Mouse (Mus musculus) erythroblast, embryonic 14.5 days (primary cell): ENCODE measurements around the gene Slc35d3. TPM values are rescaled to one million over a fixed set of nuclear protein-coding genes. Genes with fewer than 3 reads are reported as not detected.

Source experiments
- H3K27me3 ChIP-seq: 2 replicates; pipeline ENCODE4 v1.6.1; 2012; ENCODE audit warnings: inconsistent platforms; ENCODE audit not compliant: control insufficient read depth
- H3K36me3 ChIP-seq: 2 replicates; pipeline ENCODE4 v1.6.1; 2012; ENCODE audit warnings: mild to moderate bottlenecking, inconsistent platforms; ENCODE audit not compliant: control insufficient read depth
- H3K4me1 ChIP-seq: 2 replicates; pipeline ENCODE4 v1.6.1; 2012; ENCODE audit warnings: inconsistent platforms; ENCODE audit not compliant: control insufficient read depth
- H3K4me3 ChIP-seq: replicated peaks from 2 replicates; pipeline ENCODE3; 2012; ENCODE audit warnings: moderate library complexity, mild to moderate bottlenecking, inconsistent platforms
- H3K9me3 ChIP-seq: 2 replicates; pipeline ENCODE4 v1.6.1; 2012; ENCODE audit warnings: low read length, inconsistent platforms, mixed read lengths; ENCODE audit not compliant: control insufficient read depth
- GATA1 ChIP-seq: IDR thresholded peaks from 2 replicates; pipeline ENCODE4 v1.6.1; 2012; ENCODE audit warnings: low read length, inconsistent platforms, mixed read lengths
- TAL1 ChIP-seq: IDR thresholded peaks from 3 replicates; pipeline ENCODE4 v1.6.1; 2012; ENCODE audit warnings: low read length, inconsistent platforms, mixed read lengths
- polyA plus RNA-seq: library from polyadenylated mRNA; stranded (reverse); fragments of >175 nt; gene quantifications from 2 replicates; pipeline ENCODE4 v1.2.3, GENCODE M21; 2012

Slc35d3 gene
- 0.03 TPM in 1 of 2 replicates, not detected in the other for polyA plus RNA-seq

GRCm38 (mm10) chr10:19850998-19851691, at the start of gene Slc35d3:
Slc35d3 (minus strand) TSS chr10:19851459.
- H3K4me3 ChIP-seq, result peak within 1 kb of the TSS; percentile 7
- TF ChIP-seq GATA1 (no peak), TAL1 (no peak)
- peaks cover 67% of the 10 kb centered on the region for H3K27me3 ChIP-seq
- H3K9me3 ChIP-seq, result peaks cover 3% of the 10 kb centered on the region; the same call in 1 of the 2 replicates
- H3K36me3 ChIP-seq, result no peaks in the 10 kb centered on the region
- H3K4me1 ChIP-seq, result peaks cover 12% of the 10 kb centered on the region

GRCm38 (mm10) chr10:19900191-19900590, 48.9 kb upstream of the Slc35d3 start:
- Histone ChIP-seq H3K36me3 (peaks cover 16% of the 10 kb centered on the region), H3K27me3 (no peaks in the 10 kb centered on the region), H3K4me1 (no peaks in the 10 kb centered on the region), H3K9me3 (no peaks in the 10 kb centered on the region), H3K4me3 (no peak overlapping the region)
- no peak for TF ChIP-seq GATA1
- TF ChIP-seq TAL1, result no peak

- H3K4me1 ChIP-seq, result no peaks in the 10 kb centered on the region
- no peaks in the 10 kb centered on the region for H3K9me3 ChIP-seq
- peaks cover 15% of the 10 kb centered on the region for H3K36me3 ChIP-seq
- no peaks in the 10 kb centered on the region for H3K27me3 ChIP-seq
- TF ChIP-seq GATA1, result no peak
- no peak overlapping the region for H3K4me3 ChIP-seq
These were observed 42.7 kb upstream of the Slc35d3 start for GRCm38 (mm10) chr10:19893976-19894375.

GRCm38 (mm10) chr10:19893146-19893545, 41.9 kb upstream of the Slc35d3 start:
- Histone ChIP-seq H3K36me3 (peaks cover 15% of the 10 kb centered on the region), H3K27me3 (no peaks in the 10 kb centered on the region), H3K4me1 (no peaks in the 10 kb centered on the region), H3K9me3 (no peaks in the 10 kb centered on the region), H3K4me3 (no peak overlapping the region)
- no peak for TF ChIP-seq TAL1
- no peak for TF ChIP-seq GATA1

GRCm38 (mm10) chr10:19891686-19892085, 40.4 kb upstream of the Slc35d3 start:
- Histone ChIP-seq H3K4me1 (no peaks in the 10 kb centered on the region; the same call in 1 of the 2 replicates), H3K9me3 (no peaks in the 10 kb centered on the region), H3K27me3 (no peaks in the 10 kb centered on the region), H3K36me3 (peaks cover 14% of the 10 kb centered on the region), H3K4me3 (no peak overlapping the region)
- TF ChIP-seq GATA1, result no peak
- no peak for TF ChIP-seq TAL1

- no peaks in the 10 kb centered on the region for H3K27me3 ChIP-seq
- H3K4me1 ChIP-seq, result peaks cover 6% of the 10 kb centered on the region
- H3K36me3 ChIP-seq, result peaks cover 20% of the 10 kb centered on the region
- no peaks in the 10 kb centered on the region for H3K9me3 ChIP-seq
- H3K4me3 ChIP-seq, result no peak overlapping the region
- TF ChIP-seq GATA1 (no peak), TAL1 (no peak)
These were observed 38.6 kb upstream of the Slc35d3 start for GRCm38 (mm10) chr10:19889908-19890307.

GRCm38 (mm10) chr10:19886249-19886648, 35.0 kb upstream of the Slc35d3 start:
- H3K36me3 ChIP-seq, result peaks cover 14% of the 10 kb centered on the region

GRCm38 (mm10) chr10:19884409-19884808, 33.1 kb upstream of the Slc35d3 start:
- H3K9me3 ChIP-seq, result no peaks in the 10 kb centered on the region
- H3K36me3 ChIP-seq, result peaks cover 11% of the 10 kb centered on the region
- H3K4me1 ChIP-seq, result peaks cover 6% of the 10 kb centered on the region

More at GRCm38 (mm10) chr10:19886249-19886648, 35.0 kb upstream of the Slc35d3 start:
- no peaks in the 10 kb centered on the region for H3K27me3 ChIP-seq
- peaks cover 6% of the 10 kb centered on the region for H3K4me1 ChIP-seq
- TF ChIP-seq TAL1 (no peak), GATA1 (no peak)
- no peak overlapping the region for H3K4me3 ChIP-seq
- no peaks in the 10 kb centered on the region for H3K9me3 ChIP-seq

GRCm38 (mm10) chr10:19880437-19880836, 29.2 kb upstream of the Slc35d3 start:
- Histone ChIP-seq H3K9me3 (no peaks in the 10 kb centered on the region), H3K4me1 (no peaks in the 10 kb centered on the region; the same call in 1 of the 2 replicates), H3K36me3 (peaks cover 2% of the 10 kb centered on the region), H3K4me3 (no peak overlapping the region), H3K27me3 (no peaks in the 10 kb centered on the region)
- no peak for TF ChIP-seq TAL1
- no peak for TF ChIP-seq GATA1

More at GRCm38 (mm10) chr10:19884409-19884808, 33.1 kb upstream of the Slc35d3 start:
- Histone ChIP-seq H3K27me3 (no peaks in the 10 kb centered on the region), H3K4me3 (no peak overlapping the region)
- TF ChIP-seq GATA1, result no peak
- no peak for TF ChIP-seq TAL1

- Histone ChIP-seq H3K36me3 (peaks cover 2% of the 10 kb centered on the region), H3K9me3 (no peaks in the 10 kb centered on the region), H3K4me1 (peaks cover 4% of the 10 kb centered on the region), H3K27me3 (no peaks in the 10 kb centered on the region), H3K4me3 (no peak overlapping the region)
- TF ChIP-seq TAL1 (no peak), GATA1 (no peak)
These were observed 27.9 kb upstream of the Slc35d3 start for GRCm38 (mm10) chr10:19879161-19879560.
